Mouse (Mus musculus): ENCODE data around the gene Phospho1. TPM values are rescaled to one million over a fixed set of nuclear protein-coding genes. Genes with fewer than 3 reads are reported as not detected.

Phospho1 gene
- total RNA-seq, 2 experiments from 2014 or later, result 48.7 to 52.6 TPM

DNA sequence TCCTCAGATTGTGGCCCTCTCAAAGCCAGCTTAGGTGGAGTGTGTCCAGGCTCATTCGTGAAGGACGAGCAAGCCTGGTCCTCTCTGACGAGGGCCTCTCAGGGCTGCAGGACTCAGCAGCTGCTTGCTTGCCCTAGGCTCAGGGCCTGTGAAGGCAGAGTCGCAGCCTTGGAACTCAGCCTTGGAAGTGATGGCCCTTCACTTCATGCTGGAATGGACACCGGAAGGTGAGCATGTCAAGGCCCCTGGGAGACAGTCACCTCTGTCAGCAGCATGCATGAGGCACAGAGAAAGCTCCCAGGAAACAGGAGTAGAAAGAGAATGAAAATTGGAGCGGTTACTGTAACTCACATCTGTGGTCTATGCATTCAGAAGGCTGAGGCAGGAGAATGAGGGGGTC, 12.6 kb upstream of the Phospho1 start:
- DNase-seq (ENCODE audit: low spot score in 2 of 2), result no peak

DNA sequence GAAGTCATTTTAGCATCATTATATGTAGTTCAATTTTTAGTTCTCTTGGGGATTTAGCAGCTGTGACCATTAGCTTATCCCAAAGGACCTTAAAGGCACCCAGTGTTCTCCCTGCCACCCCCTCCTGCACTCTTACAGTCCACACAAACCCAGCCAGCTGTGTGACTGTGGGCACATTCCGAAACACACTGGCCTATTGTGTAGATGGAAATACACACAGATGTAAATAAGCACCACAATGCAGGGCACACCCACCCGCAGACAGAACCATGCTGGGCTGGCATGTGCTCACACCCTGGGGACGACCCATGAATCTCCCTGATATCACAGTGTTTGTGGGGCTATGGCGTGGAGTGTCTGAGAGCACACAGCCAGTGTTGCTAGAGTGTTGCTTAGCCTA, 12.1 kb upstream of the Phospho1 start:
- DNase-seq (ENCODE audit: low spot score in 2 of 2), result peak in 1 of 2 experiments; percentile 42

DNA sequence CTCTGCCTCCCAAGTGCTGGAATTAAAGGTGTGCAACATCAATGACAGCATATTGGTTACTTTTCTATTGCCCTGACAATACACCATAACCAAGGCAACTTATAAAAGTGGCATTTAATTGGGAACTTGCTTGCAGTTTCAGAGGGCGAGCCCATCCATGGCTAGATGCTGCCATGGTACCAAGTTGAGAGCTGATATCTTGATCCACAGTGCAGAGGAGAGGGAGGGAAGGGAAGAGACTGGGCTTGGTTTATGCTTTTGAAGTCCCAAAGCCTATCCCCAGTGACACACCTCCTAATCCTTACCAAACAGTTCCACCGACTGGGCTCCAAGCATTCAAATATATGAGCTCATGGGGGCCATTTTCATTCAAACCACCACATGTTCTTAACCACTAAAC, 10.2 kb upstream of the Phospho1 start:
- no peak for DNase-seq (ENCODE audit: low spot score in 2 of 2)

- no peak for DNase-seq (ENCODE audit: low spot score in 2 of 2)
These were observed 9.4 kb upstream of the Phospho1 start for GRCm38 (mm10) chr11:95814857-95815256.

DNA sequence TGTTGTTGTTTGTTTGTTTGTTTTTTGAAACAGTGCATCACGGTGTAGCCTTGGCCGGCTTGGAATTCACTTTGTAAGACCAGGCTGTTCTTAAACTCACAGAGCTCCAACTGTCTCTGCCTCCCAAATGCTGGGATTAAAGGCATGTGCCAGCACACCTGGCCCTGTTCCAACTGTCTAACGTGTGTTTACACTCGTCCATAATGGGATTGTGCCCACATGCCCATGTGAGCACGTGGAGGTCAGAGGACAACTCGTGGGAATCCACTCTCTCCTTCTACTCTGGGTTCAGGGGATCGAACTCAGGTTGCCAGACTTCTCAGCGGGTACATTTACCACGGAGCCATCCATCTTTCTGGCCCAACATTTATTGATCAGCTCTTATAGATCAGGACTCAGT, 8.9 kb upstream of the Phospho1 start:
- DNase-seq (ENCODE audit: low spot score in 2 of 2), result no peak

DNA sequence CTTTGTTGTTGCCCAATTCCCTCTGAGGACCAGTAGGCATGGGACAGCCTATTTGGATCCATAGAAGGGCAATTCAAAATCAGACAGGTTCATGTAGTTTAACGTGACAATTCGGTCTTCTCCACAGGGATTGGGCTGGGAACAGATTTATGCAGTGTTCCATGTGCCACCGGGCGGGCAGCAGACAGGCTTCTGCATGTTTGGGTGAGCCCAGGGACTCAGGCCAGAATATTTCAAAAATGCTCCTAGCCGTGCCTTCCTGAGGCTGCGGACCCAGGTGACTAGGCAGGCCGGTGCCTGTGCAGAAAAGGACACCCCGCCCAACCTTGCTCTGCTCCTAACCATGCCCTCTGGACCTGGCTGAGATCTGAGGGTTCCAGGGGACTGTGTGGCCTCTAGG, 5.2 kb upstream of the Phospho1 start:
- DNase-seq (ENCODE audit: low spot score in 2 of 2), result no peak

DNA sequence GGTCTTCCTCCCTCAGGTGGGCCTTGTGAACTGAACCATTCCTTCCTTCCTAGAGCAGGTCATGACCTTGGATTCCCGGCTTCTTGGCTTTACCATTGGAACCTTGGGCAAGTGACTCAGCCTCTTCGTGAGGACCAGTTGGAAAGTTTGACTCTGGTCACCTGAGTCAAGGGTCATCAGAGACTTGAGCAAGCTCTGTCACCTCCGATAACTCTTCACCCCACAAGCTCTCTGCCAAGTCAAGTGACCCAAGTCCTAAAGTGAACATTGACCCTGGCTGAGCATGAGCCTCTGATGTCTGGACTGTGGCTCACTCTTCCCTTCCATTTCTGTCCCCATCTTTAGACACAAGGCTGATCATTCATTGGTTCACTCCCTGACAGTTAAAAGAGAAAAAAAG, 2.8 kb upstream of the Phospho1 start:
- DNase-seq (ENCODE audit: low spot score in 2 of 2), result no peak

GRCm38 (mm10) chr11:95822437-95822836, 1.9 kb upstream of the Phospho1 start:
- DNase-seq (ENCODE audit: low spot score in 2 of 2), result no peak

DNA sequence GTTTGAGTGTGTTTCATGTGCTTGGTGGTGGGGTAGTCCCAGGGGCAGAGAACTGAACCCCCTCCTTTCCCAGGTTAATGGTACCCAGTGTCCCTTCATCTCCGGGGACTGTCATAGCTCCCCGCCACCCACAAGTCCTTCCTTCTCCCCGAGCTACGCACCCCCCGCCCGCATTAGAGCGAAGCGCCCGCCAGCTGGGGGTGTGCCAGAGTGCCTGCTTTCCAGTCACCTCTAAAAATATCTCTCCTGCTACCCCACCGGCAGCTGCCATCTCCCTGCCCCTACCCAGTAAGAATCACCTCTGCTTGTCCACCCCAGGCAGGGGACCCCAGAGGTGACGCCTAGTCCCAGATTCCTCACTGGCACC, 561 bp downstream of the Phospho1 start:
- peak; percentile 41 to 50 for DNase-seq (ENCODE audit: low spot score in 2 of 2)

GRCm38 (mm10) chr11:95825625-95826024, 1.3 kb downstream of the Phospho1 start:
- no peak for DNase-seq (ENCODE audit: low spot score in 2 of 2)

DNA sequence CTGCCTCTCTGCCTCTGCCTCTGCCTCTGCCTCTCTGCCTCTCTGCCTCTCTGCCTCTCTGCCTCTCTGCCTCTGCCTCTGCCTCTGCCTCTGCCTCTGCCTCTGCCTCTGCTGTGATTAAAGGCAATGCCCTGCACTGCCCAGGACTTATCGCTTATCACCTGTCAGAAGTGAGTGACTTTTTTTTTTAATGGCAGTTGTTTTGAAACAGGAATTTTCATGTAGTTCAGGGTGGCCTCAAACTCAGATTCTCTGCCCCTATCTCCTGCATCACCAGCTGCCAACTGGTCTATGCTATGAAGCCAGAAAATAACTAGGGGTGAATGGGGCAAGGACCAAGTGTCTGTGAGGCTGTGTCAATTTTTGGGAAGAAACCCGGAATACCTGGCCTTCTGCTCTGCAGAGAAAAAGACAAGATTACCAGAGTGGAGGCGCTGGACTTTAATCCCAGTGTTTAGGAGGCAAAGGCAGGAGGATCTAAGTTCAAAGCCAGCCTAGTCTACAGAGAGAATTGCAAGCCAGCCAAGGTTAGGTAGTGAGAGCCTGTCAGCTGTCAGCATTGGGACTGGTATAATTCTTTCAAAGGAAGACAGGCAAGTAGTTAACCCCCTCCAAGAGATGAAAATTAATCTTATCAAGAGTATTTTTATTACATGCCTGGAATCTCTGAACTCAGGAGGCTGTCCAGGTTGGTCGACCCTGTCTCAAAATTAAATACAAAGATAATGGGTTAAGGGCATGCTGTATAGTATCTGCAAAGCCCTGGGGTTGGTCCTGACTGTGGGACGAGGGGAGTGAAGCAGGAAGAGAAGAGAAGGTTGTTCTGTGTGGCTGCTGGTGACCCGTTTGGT, 2.2 kb downstream of the Phospho1 start:
- DNase-seq (ENCODE audit: low spot score in 2 of 2), result no peak

DNA sequence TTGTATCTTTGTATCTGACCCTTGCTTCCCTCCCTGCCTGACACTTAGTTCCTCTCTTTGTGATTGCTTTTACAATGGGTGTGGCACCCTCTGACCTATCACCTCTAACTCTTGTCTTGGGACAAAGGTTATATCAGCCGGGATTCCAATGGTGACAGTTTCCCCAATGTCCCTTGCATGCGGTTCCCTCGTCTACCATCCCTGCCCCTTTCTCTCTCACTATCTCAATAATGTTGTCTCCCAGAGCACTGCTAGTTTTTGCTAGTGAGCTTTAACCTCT, 2.8 kb downstream of the Phospho1 start:
- DNase-seq (ENCODE audit: low spot score in 2 of 2), result no peak

DNA sequence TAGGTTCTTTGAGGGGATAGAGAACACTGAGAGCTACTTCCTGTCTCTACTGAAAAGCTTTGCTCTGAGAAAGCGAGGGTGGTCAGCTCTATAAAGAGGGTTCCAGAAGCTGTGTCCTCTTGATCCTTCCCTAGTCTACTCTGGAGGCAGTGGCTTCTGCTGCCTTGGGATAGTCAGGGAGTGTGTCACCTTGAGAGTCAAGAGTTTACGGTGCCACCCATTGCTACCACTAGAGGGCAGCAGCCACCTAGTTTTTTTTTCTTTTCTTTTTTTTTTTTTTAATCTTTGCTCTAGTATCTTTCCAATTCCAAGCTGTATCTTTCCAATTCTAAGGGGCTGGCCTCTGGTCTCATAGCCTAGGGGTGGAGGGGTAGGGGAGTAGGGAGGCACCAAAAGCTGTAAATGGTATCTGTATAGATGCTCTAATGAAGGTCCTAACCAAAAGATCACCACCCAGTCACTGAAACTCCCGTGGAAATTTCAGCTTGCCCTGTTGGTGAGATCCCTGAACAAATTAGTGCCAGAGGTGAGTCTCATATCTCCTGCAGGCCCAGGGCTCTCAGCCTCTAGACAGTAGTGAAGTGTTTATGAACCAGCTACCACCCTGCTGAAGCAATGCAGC, 3.3 kb downstream of the Phospho1 start:
- DNase-seq (ENCODE audit: low spot score in 2 of 2), result peak in 1 of 2 experiments; percentile 81

GRCm38 (mm10) chr11:95828181-95828964, 4.1 kb downstream of the Phospho1 start:
- DNase-seq (ENCODE audit: low spot score in 2 of 2), result no peak

DNA sequence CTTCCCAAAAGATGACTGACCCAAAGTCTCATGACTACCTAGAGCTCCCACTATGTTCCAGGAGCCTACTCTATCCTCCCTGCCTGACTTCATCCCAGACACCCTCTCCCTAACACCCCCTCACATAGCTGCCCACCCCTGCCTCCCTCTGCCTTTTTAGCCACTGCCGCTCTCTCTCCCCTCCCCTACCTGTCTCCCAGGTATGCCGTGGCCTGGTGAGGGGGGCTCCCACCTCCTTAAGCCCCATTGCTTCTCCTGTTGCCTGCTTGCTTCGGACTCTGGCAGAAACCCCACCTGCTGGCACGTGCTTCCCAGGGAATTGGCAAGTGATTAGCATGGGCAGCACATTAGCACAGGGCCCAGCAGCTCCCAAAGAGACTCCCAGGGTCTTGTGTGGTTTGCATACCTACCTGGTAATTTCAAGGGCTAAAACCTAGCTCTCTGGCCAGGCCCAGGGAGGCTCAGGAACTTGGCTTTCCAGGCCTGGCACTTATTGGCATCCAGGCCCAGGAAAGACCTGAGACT, 5.3 kb downstream of the Phospho1 start:
- DNase-seq (ENCODE audit: low spot score in 2 of 2), result no peak

GRCm38 (mm10) chr11:95830411-95831275, 6.3 kb downstream of the Phospho1 start:
- DNase-seq (ENCODE audit: low spot score in 2 of 2), result no peak

DNA sequence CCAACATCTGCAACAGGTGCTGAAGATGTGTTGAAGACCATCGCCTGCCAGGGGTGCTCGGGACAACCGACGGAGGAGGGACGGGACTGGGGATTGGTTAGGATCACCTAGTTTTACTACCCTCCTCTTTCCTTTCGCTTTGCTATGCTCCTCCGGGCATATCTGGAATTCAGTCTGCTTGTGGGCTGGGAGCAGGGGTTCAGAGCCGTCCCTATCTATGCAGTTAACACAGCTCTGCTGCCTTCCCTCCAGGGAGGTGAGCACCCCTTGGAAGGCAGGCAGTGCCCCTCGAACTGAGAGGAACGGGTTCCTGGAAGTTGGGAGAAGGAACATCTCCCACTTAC, 6.9 kb downstream of the Phospho1 start:
- DNase-seq (ENCODE audit: low spot score in 2 of 2), result no peak

DNA sequence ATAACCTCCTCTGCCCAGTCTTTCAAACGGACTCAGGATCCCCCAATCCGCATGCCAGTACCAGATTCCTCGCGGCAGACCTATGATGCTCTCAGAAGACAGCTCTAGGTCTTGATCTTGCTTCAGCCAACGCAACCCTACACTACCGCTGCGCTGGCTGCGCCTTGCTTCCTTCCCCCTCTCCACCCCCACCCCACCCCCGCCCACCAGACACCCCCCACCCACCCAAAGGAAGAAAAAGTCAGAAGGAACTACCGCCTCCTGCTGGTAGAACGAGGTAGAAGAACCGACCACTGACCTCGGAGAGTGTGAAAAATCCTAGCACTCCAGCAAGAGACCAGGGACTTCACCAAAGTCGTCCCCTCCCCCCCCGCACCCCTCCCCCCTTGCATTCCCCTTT, 7.3 kb downstream of the Phospho1 start:
- no peak for DNase-seq (ENCODE audit: low spot score in 2 of 2)

DNA sequence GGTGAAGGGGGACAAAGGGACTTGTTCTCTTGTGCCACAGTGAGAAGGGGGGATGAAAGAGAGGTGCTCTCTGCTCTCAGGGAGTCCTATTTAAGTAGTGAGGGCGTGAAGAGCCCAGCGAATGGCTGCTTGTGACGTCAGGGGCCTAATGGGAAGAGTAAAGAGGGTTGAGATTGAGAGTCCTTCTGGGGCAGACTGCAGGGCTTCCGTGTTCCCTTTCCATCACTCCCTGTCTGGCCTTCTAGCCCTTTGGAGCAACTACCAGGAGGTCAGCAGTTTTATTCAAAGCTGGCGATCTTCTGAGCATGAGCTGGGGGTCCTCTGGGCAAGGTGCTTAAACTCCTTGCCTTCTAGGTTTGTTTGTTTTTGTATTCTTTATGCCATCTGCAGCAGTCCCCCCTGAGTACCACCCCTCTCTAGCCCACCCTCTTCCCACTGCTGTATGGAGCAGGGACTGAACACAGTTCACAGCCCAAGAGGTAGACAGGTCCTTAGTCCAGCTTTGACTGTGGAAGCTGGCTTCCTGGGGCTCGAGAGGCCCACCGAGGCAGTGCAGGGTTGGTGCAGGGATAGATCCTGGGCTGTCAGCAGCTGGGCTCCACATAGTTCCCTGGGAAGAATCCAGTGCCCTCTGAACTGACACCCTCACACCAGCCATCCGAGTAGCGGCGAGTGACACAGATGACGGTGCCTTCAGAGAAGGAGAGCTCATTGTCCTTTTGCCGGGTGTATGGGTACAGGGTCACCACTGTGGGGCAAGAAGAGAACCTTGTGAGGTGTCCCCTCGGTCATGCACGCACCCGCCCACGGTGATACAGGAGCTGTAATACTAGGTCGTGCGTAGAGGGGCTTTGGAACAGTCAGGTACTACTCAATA, 8.1 kb downstream of the Phospho1 start:
- no peak for DNase-seq (ENCODE audit: low spot score in 2 of 2)

DNA sequence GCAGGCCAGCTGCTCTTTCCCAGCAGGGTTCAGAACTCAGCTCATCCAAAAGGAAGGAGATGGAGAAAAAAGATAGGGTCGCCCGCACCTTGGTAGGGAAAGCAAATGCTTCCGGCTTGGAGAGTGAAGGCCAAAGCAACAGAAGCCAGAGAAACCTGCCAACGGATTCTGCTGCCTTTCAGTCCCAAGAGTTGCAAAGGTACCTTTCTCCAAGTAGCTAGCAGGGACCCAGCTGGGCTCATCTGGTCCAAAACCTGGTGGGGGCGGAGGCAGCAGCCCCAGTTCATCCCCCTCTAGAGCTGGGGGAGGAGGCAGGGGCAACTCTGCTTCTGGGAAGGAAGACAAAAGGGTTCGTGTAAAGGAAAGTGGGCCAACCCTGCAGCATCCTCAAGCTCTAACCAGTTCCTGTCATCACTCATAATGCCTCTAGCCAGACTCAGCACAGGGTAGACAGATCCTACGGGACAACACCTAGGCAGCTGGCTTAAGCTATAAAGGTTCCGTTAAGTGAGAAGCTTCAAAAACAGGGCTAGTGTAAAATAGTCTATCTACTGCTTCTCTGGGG, 8.8 kb downstream of the Phospho1 start:
- DNase-seq (ENCODE audit: low spot score in 2 of 2), result no peak

Measured in layer of hippocampus, adult 18-20 months (tissue).